Mouse (Mus musculus): ENCODE results near the gene Wdr77. TPM values are rescaled to one million over a fixed set of nuclear protein-coding genes. Genes with fewer than 3 reads are reported as not detected.
"Not testable (repeated sequence)": the region's sequence is repeated elsewhere in the genome, so short reads cannot be mapped to it uniquely, and the experiment has no call there.

Gene Wdr77
- polyA plus RNA-seq (2015; fragmentation: Nextera tagmentation; extraction: Ambion mirVana): 133 and 137 TPM in 2 replicates

GRCm38 (mm10) chr3:105958974-105959580 is at the start of gene Wdr77:
TSS of gene Wdr77 (plus strand) at chr3:105959369.
- no peaks in the 10 kb centered on the region for H3K9me3 ChIP-seq
- H3K4me2 ChIP-seq (replicated peaks): peak within 1 kb of the TSS; percentile 75
- ATAC-seq: peak; percentile 99
- H3K36me3 ChIP-seq: peaks cover 23% of the 10 kb centered on the region
- peak within 1 kb of the TSS; percentile 95 for H3K9ac ChIP-seq
- peak within 1 kb of the TSS; percentile 93 for H3K4me3 ChIP-seq (replicated peaks)
- peak within 1 kb of the TSS; percentile 89 for H3K27ac ChIP-seq
- WGBS: under 1% methylated on average over 52 of the region's 52 CpGs
- H3K27me3 ChIP-seq (replicated peaks): no peaks in the 10 kb centered on the region
- peaks cover 12% of the 10 kb centered on the region; the same call in 1 of the 2 replicates for H3K4me1 ChIP-seq (replicated peaks)

- no peak overlapping the region for H3K9ac ChIP-seq
- no peaks in the 10 kb centered on the region for H3K9me3 ChIP-seq
- H3K4me3 ChIP-seq (replicated peaks): no peak overlapping the region
- H3K27me3 ChIP-seq (replicated peaks): no peaks in the 10 kb centered on the region
- H3K4me1 ChIP-seq (replicated peaks): no peaks in the 10 kb centered on the region
- no peak for ATAC-seq
- H3K27ac ChIP-seq: no peak overlapping the region
- WGBS: 79% methylated on average over 11 of the region's 11 CpGs
- no peaks in the 10 kb centered on the region for H3K36me3 ChIP-seq
- no peak overlapping the region for H3K4me2 ChIP-seq (replicated peaks)
These were observed 48.5 kb upstream of the Wdr77 start for GRCm38 (mm10) chr3:105910519-105911190.

- H3K4me1 ChIP-seq (replicated peaks): no peaks in the 10 kb centered on the region
- H3K4me3 ChIP-seq (replicated peaks): no peak overlapping the region
- no peaks in the 10 kb centered on the region for H3K9me3 ChIP-seq
- H3K4me2 ChIP-seq (replicated peaks): no peak overlapping the region
- H3K9ac ChIP-seq: no peak overlapping the region
- no peaks in the 10 kb centered on the region for H3K27me3 ChIP-seq (replicated peaks)
- H3K27ac ChIP-seq: no peak overlapping the region
- 67% methylated on average over 9 of the region's 9 CpGs for whole genome bisulfite sequencing
- no peaks in the 10 kb centered on the region for H3K36me3 ChIP-seq
- no peak for ATAC-seq
These were observed 46.9 kb upstream of the Wdr77 start for GRCm38 (mm10) chr3:105912097-105912880.

GRCm38 (mm10) chr3:105913839-105914681 is 45.1 kb upstream of the Wdr77 start:
- no peak for ATAC-seq
- no peak overlapping the region for H3K9ac ChIP-seq
- H3K27ac ChIP-seq: no peak overlapping the region
- H3K9me3 ChIP-seq: no peaks in the 10 kb centered on the region
- H3K4me2 ChIP-seq (replicated peaks): no peak overlapping the region
- no peak overlapping the region for H3K4me3 ChIP-seq (replicated peaks)
- H3K36me3 ChIP-seq: no peaks in the 10 kb centered on the region
- no peaks in the 10 kb centered on the region for H3K4me1 ChIP-seq (replicated peaks)
- H3K27me3 ChIP-seq (replicated peaks): no peaks in the 10 kb centered on the region
- 46% methylated on average over 10 of the region's 10 CpGs for WGBS

- ATAC-seq: no peak
- 15% methylated on average over 1 of the region's 1 CpGs for WGBS
- H3K4me1 ChIP-seq (replicated peaks): no peaks in the 10 kb centered on the region
- no peaks in the 10 kb centered on the region for H3K36me3 ChIP-seq
- no peak overlapping the region for H3K4me2 ChIP-seq (replicated peaks)
- H3K4me3 ChIP-seq (replicated peaks): no peak overlapping the region
- H3K9ac ChIP-seq: no peak overlapping the region
- no peaks in the 10 kb centered on the region for H3K27me3 ChIP-seq (replicated peaks)
- H3K27ac ChIP-seq: no peak overlapping the region
- no peaks in the 10 kb centered on the region for H3K9me3 ChIP-seq
These were observed 43.9 kb upstream of the Wdr77 start for GRCm38 (mm10) chr3:105915281-105915680.

GRCm38 (mm10) chr3:105916455-105916854 is 42.7 kb upstream of the Wdr77 start:
- not testable (repeated sequence) for H3K4me2 ChIP-seq (replicated peaks); H3K9ac ChIP-seq; H3K27ac ChIP-seq; H3K4me1 ChIP-seq (replicated peaks); H3K36me3 ChIP-seq; H3K9me3 ChIP-seq; ATAC-seq; H3K4me3 ChIP-seq (replicated peaks); H3K27me3 ChIP-seq (replicated peaks)

GRCm38 (mm10) chr3:105917656-105918354 is 41.4 kb upstream of the Wdr77 start:
- Histone ChIP-seq H3K4me2 (replicated peaks) (no peak overlapping the region), H3K27me3 (replicated peaks) (no peaks in the 10 kb centered on the region), H3K4me3 (replicated peaks) (no peak overlapping the region), H3K9me3 (no peaks in the 10 kb centered on the region), H3K9ac (no peak overlapping the region), H3K27ac (no peak overlapping the region), H3K36me3 (no peaks in the 10 kb centered on the region), H3K4me1 (replicated peaks) (no peaks in the 10 kb centered on the region)
- ATAC-seq: no peak
- 74% methylated on average over 10 of the region's 10 CpGs for WGBS

- H3K4me2 ChIP-seq (replicated peaks): no peak overlapping the region
- no peak for ATAC-seq
- H3K36me3 ChIP-seq: no peaks in the 10 kb centered on the region
- H3K4me3 ChIP-seq (replicated peaks): no peak overlapping the region
- H3K9me3 ChIP-seq: no peaks in the 10 kb centered on the region
- no peaks in the 10 kb centered on the region for H3K4me1 ChIP-seq (replicated peaks)
- H3K27me3 ChIP-seq (replicated peaks): no peaks in the 10 kb centered on the region
- no peak overlapping the region for H3K9ac ChIP-seq
- no peak overlapping the region for H3K27ac ChIP-seq
- 78% methylated on average over 3 of the region's 3 CpGs for WGBS
These were observed 40.8 kb upstream of the Wdr77 start for GRCm38 (mm10) chr3:105918355-105918745.

GRCm38 (mm10) chr3:105920743-105921142 is 38.4 kb upstream of the Wdr77 start:
- ATAC-seq; H3K9ac ChIP-seq; H3K27me3 ChIP-seq (replicated peaks); H3K4me1 ChIP-seq (replicated peaks); H3K4me3 ChIP-seq (replicated peaks); H3K36me3 ChIP-seq; H3K27ac ChIP-seq; H3K4me2 ChIP-seq (replicated peaks); H3K9me3 ChIP-seq: not testable (repeated sequence)

GRCm38 (mm10) chr3:105921959-105922358 is 37.2 kb upstream of the Wdr77 start:
- Histone ChIP-seq H3K4me2 (replicated peaks) (no peak overlapping the region), H3K9me3 (no peaks in the 10 kb centered on the region), H3K27ac (no peak overlapping the region), H3K4me3 (replicated peaks) (no peak overlapping the region), H3K27me3 (replicated peaks) (no peaks in the 10 kb centered on the region), H3K36me3 (no peaks in the 10 kb centered on the region), H3K4me1 (replicated peaks) (no peaks in the 10 kb centered on the region), H3K9ac (no peak overlapping the region)
- ATAC-seq: no peak
- 61% methylated on average over 2 of the region's 2 CpGs for WGBS

- no peak for ATAC-seq
- H3K36me3 ChIP-seq: no peaks in the 10 kb centered on the region
- no peaks in the 10 kb centered on the region for H3K27me3 ChIP-seq (replicated peaks)
- no peaks in the 10 kb centered on the region for H3K9me3 ChIP-seq
- H3K4me1 ChIP-seq (replicated peaks): no peaks in the 10 kb centered on the region
- H3K4me3 ChIP-seq (replicated peaks): no peak overlapping the region
- no peak overlapping the region for H3K27ac ChIP-seq
- 82% methylated on average over 9 of the region's 9 CpGs for WGBS
- no peak overlapping the region for H3K9ac ChIP-seq
- H3K4me2 ChIP-seq (replicated peaks): no peak overlapping the region
These were observed 34.6 kb upstream of the Wdr77 start for GRCm38 (mm10) chr3:105924616-105925015.
